Mouse (Mus musculus): Measurements from ENCODE around the gene Hipk4.
"Not testable (repeated sequence)": the region's sequence is repeated elsewhere in the genome, so short reads cannot be mapped to it uniquely, and the experiment has no call there.

Gene Hipk4

GRCm38 (mm10) chr7:27494659-27495367, 28.3 kb upstream of the Hipk4 start:
- DNase-seq (ENCODE audit: low spot score): not testable (repeated sequence)

- no peak for DNase-seq (ENCODE audit: low spot score)
Observed at GRCm38 (mm10) chr7:27499036-27499435, 24.0 kb upstream of the Hipk4 start, which contains the start of gene Prx. TSS of gene Prx (plus strand) at chr7:27499324.

- DNase-seq (ENCODE audit: low spot score): no peak
Observed at GRCm38 (mm10) chr7:27501620-27502019, 21.4 kb upstream of the Hipk4 start.

GRCm38 (mm10) chr7:27506765-27507370, 16.2 kb upstream of the Hipk4 start:
- no peak for DNase-seq (ENCODE audit: low spot score)

- DNase-seq (ENCODE audit: low spot score): peak; percentile 82
Observed at GRCm38 (mm10) chr7:27507711-27508647, 15.1 kb upstream of the Hipk4 start.

- DNase-seq (ENCODE audit: low spot score): no peak
Observed at GRCm38 (mm10) chr7:27508648-27509005, 14.4 kb upstream of the Hipk4 start.

- no peak for DNase-seq (ENCODE audit: low spot score)
Observed at GRCm38 (mm10) chr7:27510809-27511208, 12.3 kb upstream of the Hipk4 start.

- DNase-seq (ENCODE audit: low spot score): no peak
Observed at GRCm38 (mm10) chr7:27514961-27515360, 8.1 kb upstream of the Hipk4 start.

GRCm38 (mm10) chr7:27518314-27518713, 4.8 kb upstream of the Hipk4 start:
- DNase-seq (ENCODE audit: low spot score): no peak

GRCm38 (mm10) chr7:27520104-27520503, 3.0 kb upstream of the Hipk4 start:
- no peak for DNase-seq (ENCODE audit: low spot score)

GRCm38 (mm10) chr7:27520599-27520998, 2.5 kb upstream of the Hipk4 start:
- no peak for DNase-seq (ENCODE audit: low spot score)

- DNase-seq (ENCODE audit: low spot score): no peak
Observed at GRCm38 (mm10) chr7:27523805-27524204, 738 bp downstream of the Hipk4 start.

GRCm38 (mm10) chr7:27526039-27526827, 3.2 kb downstream of the Hipk4 start:
- peak; percentile 42 for DNase-seq (ENCODE audit: low spot score)

- DNase-seq (ENCODE audit: low spot score): no peak
Observed at GRCm38 (mm10) chr7:27529070-27529469, 6.0 kb downstream of the Hipk4 start.

GRCm38 (mm10) chr7:27530937-27531336, 7.9 kb downstream of the Hipk4 start:
- DNase-seq (ENCODE audit: low spot score): no peak

GRCm38 (mm10) chr7:27531707-27532106, 8.6 kb downstream of the Hipk4 start:
- DNase-seq (ENCODE audit: low spot score): no peak

GRCm38 (mm10) chr7:27532480-27533050, 9.5 kb downstream of the Hipk4 start:
- DNase-seq (ENCODE audit: low spot score): no peak

- no peak for DNase-seq (ENCODE audit: low spot score)
Observed at GRCm38 (mm10) chr7:27535386-27535785, 12.3 kb downstream of the Hipk4 start.

- no peak for DNase-seq (ENCODE audit: low spot score)
Observed at GRCm38 (mm10) chr7:27536618-27537017, 13.6 kb downstream of the Hipk4 start.

- DNase-seq (ENCODE audit: low spot score): no peak
Observed at GRCm38 (mm10) chr7:27537998-27538397, 14.9 kb downstream of the Hipk4 start.

GRCm38 (mm10) chr7:27538797-27539196, 15.7 kb downstream of the Hipk4 start:
- DNase-seq (ENCODE audit: low spot score): no peak

- no peak for DNase-seq (ENCODE audit: low spot score)
Observed at GRCm38 (mm10) chr7:27540521-27540920, 17.5 kb downstream of the Hipk4 start.

All from layer of hippocampus, adult 9-10 months (tissue).